ENCODE assay signal across 9 mouse cellular contexts in the genomic region with DNA sequence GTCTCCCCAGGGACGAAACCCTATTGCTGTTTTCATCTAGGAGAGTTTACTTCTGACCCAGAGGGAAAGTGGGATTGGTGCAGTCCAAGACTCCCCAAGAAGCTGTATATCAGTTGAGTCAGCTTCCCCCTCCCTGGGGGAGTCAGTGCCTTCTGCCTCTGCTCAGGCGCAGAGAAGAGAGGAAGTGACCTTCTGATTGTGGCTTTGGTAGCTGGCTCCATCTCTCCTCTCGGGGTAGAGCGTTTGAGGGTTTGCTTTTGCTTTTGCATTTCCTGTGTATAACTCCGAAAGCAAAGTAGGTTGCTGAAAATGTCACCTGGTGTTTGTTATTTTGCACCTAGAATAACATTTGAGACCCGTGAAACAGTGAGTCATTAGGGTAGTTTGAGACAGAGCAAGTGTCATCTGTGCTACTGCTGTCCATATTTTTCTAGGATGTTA. TPM values are rescaled to one million over a fixed set of nuclear protein-coding genes. Genes with fewer than 3 reads are reported as not detected.
DNase-seq lines count a peak whose midpoint lies in the region; ATAC-seq and TF ChIP-seq lines count a peak whose summit lies in the region.
"Had no signal": no experiment of that assay in that cellular context is flagged by ENCODE, and none has a peak within 500 bp of the region (broad histone marks: within the 10 kb centered on the region; RNA-seq: fewer than 3 reads in every experiment).

No protein-coding gene starts in this region.

- no peaks in the 10 kb centered on the region for H3K36me3 ChIP-seq in hindbrain, embryonic 12.5 days
- H3K36me3 ChIP-seq: embryonic facial prominence, embryonic 12.5 days had no signal

- no peaks in the 10 kb centered on the region for H3K27me3 ChIP-seq in hindbrain, embryonic 12.5 days
- H3K27me3 ChIP-seq: embryonic facial prominence, embryonic 12.5 days had no signal

- peaks cover 27% of the 10 kb centered on the region for H3K4me1 ChIP-seq in olfactory bulb, adult 2 months (ENCODE audit: control insufficient read depth, insufficient read depth, low read length)
- peaks cover 25% of the 10 kb centered on the region for H3K4me1 ChIP-seq in hindbrain, embryonic 12.5 days

- TF ChIP-seq POLR2A in olfactory bulb, adult 2 months (IDR thresholded peaks at IDR 0.05; ENCODE audit: insufficient read depth, low read depth, low read length) = no peak

- DNase-seq in adrenal gland, postnatal 10 days = peak; percentile 64
- DNase-seq in adrenal gland, adult 8-10 months = no peak
- peak; percentile 21 for DNase-seq in NIH3T3 (ENCODE audit: low read depth)
- DNase-seq in kidney, adult 9 months = peak; percentile 46
- DNase-seq in left cerebral cortex, postnatal 14 days (ENCODE audit: low spot score in 2 of 2) = no peak
- DNase-seq in cerebellum, adult 11-12 months = no peak

- intact Hi-C loops in left cerebral cortex, postnatal 14 days (cut with DNase I) = no loop called here

- no peak for TF ChIP-seq CTCF in olfactory bulb, adult 2 months (IDR thresholded peaks at IDR 0.05; ENCODE audit: insufficient read depth, low read depth, low read length)

- H3K4me2 ChIP-seq in hindbrain, embryonic 12.5 days (replicated peaks) = no peak overlapping the region
- H3K4me2 ChIP-seq: embryonic facial prominence, embryonic 12.5 days had no signal

- no peak for ATAC-seq in hindbrain, embryonic 12.5 days (ENCODE audit: low FRiP score)

- no peak overlapping the region for H3K4me3 ChIP-seq in olfactory bulb, adult 2 months (ENCODE audit: insufficient read depth, low read depth, low read length)
- no peak overlapping the region for H3K4me3 ChIP-seq in hindbrain, embryonic 12.5 days
- H3K4me3 ChIP-seq: embryonic facial prominence, embryonic 12.5 days had no signal

- H3K9ac ChIP-seq in hindbrain, embryonic 12.5 days = no peak overlapping the region
- H3K9ac ChIP-seq: embryonic facial prominence, embryonic 12.5 days had no signal

- H3K27ac ChIP-seq in olfactory bulb, adult 2 months (ENCODE audit: insufficient read depth, low read depth, low read length) = peak overlapping the region; percentile 6; the same call in 1 of the 2 replicates
- H3K27ac ChIP-seq in hindbrain, embryonic 12.5 days = no peak overlapping the region
- H3K27ac ChIP-seq: embryonic facial prominence, embryonic 12.5 days had no signal

- no peaks in the 10 kb centered on the region for H3K9me3 ChIP-seq in hindbrain, embryonic 12.5 days (replicated peaks)
- H3K9me3 ChIP-seq: embryonic facial prominence, embryonic 12.5 days had no signal

- 57% methylated on average over 6 of the region's 6 CpGs for WGBS in olfactory bulb, adult 2 months
- WGBS in hindbrain, embryonic 12.5 days = 82% methylated on average over 6 of the region's 6 CpGs

RNA-seq across cellular contexts. Expression of a gene that starts 42.3 kb away (rescaled TPM):
- total RNA-seq in adrenal gland, postnatal 10 days (2021) = 10 to 100 TPM; 58.5 to 66.5 TPM
- 10 to 100 TPM; 48.7 to 53.6 (median 52.8) TPM for total RNA-seq in adrenal gland, adult 8-10 months (2022)
- 75.7 TPM in 1 of 2 replicates, not detected in the other for polyA plus RNA-seq in olfactory bulb, adult 2 months (2012; ENCODE audit: insufficient read depth, insufficient read length, low replicate concordance, missing spikeins)
- total RNA-seq in left cerebral cortex, postnatal 14 days (2021) = 100 to 1,000 TPM; 118 to 124 TPM
- polyA plus RNA-seq in hindbrain, embryonic 12.5 days (2016; fragmentation: Nextera tagmentation; extraction: Ambion mirVana) = 22.7 and 24.7 TPM in 2 replicates

Comparison
In these comparisons a context has a peak if more than half of its experiments do, and no peak if none do; other contexts are left out.
1. DNase-seq: peak in adrenal gland, postnatal 10 days (single experiment), NIH3T3 (single experiment) and kidney, adult 9 months (single experiment); none in adrenal gland, adult 8-10 months (single experiment), left cerebral cortex, postnatal 14 days (0 of 2) and cerebellum, adult 11-12 months (single experiment).